Mouse (Mus musculus): ENCODE measurements around the gene L2hgdh. TPM values are rescaled to one million over a fixed set of nuclear protein-coding genes. Genes with fewer than 3 reads are reported as not detected.

L2hgdh gene
- polyA plus RNA-seq, 1 experiment: 0.05 TPM

DNA sequence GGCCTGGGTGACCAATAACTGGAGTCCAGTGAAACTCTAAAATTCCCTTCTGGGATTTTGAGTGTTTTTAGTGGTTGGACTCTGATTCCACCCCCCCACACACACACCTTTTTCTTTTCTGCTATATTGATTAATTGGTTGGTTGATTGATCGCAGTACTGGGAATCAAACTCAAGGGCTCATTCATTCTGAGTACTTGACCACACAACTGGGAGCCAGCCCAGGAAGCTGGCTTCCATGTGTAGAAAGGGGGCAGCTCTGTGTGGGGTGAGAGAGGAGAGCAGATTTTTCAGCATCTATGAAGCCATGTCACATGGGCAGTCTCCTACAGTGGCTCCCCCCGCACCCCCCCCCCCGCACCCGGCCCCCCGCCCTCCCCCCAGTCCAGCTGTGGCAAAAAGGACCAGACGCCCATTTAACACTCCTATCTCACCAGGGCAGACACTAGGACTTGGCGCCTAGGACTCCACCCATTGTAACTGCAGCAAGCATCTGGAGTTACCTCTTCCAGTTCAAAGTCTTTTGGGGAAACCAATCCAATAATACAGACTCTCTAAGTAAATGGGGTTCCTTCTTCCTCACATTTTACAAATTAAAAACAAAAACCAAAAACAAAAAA is 34.7 kb upstream of the L2hgdh start:
- H3K4me1 ChIP-seq (ENCODE audit: control insufficient read depth): peaks cover 90% of the 10 kb centered on the region

DNA sequence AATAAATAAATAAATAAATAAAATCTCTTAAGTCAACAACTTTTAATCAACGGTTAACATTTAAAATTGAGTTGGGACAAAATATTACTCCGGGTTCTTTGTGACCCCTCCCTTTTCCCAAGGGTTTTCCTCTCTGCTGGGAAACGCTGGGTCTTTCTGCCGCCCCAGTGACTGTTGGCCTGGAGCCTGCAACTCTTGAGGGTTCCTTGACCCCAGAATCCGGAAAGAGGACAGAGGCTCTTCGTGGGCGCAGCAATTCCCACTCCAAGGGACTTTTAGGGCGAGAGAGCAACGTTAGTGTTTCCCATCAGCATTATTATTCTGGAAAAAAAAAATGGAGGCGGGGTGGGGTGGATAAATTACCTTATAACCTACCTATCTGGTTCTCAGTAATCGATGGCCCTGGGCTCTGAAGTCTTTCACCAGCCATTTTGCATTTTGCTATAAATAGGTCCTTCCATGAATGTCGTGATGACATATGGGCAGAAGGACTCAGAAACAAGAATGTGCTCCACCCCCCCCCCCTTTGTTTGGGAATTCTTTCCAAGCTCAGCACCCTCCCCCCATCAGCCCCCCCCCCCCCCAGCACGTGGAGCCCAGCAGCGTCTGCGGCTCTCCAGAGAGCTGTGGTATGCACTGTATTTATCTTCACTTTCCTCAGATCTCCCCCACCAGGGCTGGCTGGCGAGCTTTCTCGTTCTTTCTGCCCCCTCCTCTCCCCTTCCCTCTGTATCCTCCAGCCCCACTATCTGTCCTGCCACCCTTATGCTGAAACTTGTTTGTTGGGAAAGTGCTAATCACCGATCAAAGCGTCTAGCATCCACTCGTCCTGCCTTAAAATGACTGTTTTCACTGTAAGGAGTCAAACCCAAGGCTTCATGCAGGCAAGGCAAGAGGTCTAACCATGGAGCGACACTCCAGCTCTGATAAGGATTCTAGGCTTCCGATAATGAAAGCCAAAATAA is 33.8 kb upstream of the L2hgdh start:
- no peaks in the 10 kb centered on the region for H3K27me3 ChIP-seq (ENCODE audit: control insufficient read depth)
- peaks cover 92% of the 10 kb centered on the region for H3K4me1 ChIP-seq (ENCODE audit: control insufficient read depth)
- peaks cover 3% of the 10 kb centered on the region for H3K9me3 ChIP-seq (ENCODE audit: control insufficient read depth, low read length)
- peak overlapping the region; percentile 59 for H3K4me3 ChIP-seq (replicated peaks)
- no peak for TF ChIP-seq TAL1 (IDR thresholded peaks at IDR 0.05; ENCODE audit: low read length)
- peak; percentile 65 for TF ChIP-seq GATA1 (IDR thresholded peaks at IDR 0.05; ENCODE audit: low read length)
- H3K36me3 ChIP-seq (ENCODE audit: control insufficient read depth): peaks cover 38% of the 10 kb centered on the region

More for the DNA sequence above, 34.7 kb upstream of the L2hgdh start:
- H3K27me3 ChIP-seq (ENCODE audit: control insufficient read depth): no peaks in the 10 kb centered on the region
- TF ChIP-seq TAL1 (IDR thresholded peaks at IDR 0.05; ENCODE audit: low read length) (peak; percentile 84), GATA1 (IDR thresholded peaks at IDR 0.05; ENCODE audit: low read length) (peak; percentile 76)
- H3K9me3 ChIP-seq (ENCODE audit: control insufficient read depth, low read length): peaks cover 3% of the 10 kb centered on the region
- H3K36me3 ChIP-seq (ENCODE audit: control insufficient read depth): peaks cover 31% of the 10 kb centered on the region
- H3K4me3 ChIP-seq (replicated peaks): peak overlapping the region; percentile 59

DNA sequence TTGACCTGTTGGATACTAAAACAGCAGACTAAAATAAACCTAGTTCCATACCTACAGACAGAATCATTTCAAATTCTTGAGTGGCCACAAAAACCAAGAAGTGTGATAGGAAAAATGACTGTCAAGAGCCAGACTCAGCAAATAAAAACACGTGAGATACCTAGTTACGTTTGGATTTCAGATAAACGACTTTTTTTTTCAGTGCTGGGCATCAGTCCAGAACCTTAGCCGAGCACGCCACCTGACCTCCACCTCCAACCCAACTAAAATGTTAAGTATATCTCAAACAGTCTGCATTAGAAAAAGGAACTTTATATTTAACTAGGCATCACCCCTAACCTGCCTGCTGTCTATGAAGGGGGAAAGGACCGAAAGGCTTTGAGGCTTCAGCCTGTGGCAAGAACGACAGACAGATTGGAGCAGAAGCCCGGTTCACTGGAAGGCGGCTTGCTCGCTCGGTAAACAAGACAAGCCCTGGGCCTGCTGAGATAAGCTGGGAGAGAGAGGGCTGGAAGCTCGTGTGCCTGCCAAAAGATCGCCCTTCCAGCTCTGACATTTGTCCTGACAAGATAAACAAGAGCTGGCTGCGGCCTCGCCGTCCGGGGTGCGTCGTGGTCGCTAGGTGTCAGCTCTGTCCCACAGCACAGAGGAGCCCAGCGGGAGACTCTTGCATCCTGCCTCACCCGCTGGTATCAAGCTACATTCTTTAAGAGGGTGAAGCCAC is 32.9 kb upstream of the L2hgdh start:
- Histone ChIP-seq H3K4me1 (ENCODE audit: control insufficient read depth) (peaks cover 84% of the 10 kb centered on the region), H3K36me3 (ENCODE audit: control insufficient read depth) (peaks cover 34% of the 10 kb centered on the region), H3K9me3 (ENCODE audit: control insufficient read depth, low read length) (peaks cover 2% of the 10 kb centered on the region)

DNA sequence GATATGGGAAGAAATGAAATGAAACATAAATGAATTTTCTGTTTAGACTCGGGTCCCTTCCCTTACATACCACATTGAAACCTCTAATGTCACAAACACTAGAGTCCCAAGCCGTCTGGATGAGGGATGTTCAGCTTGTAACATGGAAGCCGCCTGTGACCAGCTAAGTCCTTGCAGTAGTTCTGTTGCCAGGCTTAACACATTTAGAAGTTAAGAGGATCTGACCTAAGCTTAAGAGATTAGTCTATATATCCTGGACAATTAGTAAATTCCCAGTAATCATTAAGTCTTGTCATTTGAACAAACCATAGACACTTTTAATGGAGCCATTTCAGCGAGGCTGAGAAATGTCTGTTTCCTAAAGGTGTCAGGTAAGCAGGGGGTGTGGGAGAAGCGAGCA is 31.3 kb upstream of the L2hgdh start:
- Histone ChIP-seq H3K36me3 (ENCODE audit: control insufficient read depth) (peaks cover 25% of the 10 kb centered on the region), H3K4me1 (ENCODE audit: control insufficient read depth) (peaks cover 79% of the 10 kb centered on the region), H3K4me3 (replicated peaks) (no peak overlapping the region), H3K9me3 (ENCODE audit: control insufficient read depth, low read length) (no peaks in the 10 kb centered on the region), H3K27me3 (ENCODE audit: control insufficient read depth) (no peaks in the 10 kb centered on the region)
- TF ChIP-seq TAL1 (IDR thresholded peaks at IDR 0.05; ENCODE audit: low read length) (no peak), GATA1 (IDR thresholded peaks at IDR 0.05; ENCODE audit: low read length) (no peak)

More for the DNA sequence above, 32.9 kb upstream of the L2hgdh start:
- H3K4me3 ChIP-seq (replicated peaks): peak overlapping the region; percentile 59
- TF ChIP-seq GATA1 (IDR thresholded peaks at IDR 0.05; ENCODE audit: low read length): peak; percentile 96
- peak; percentile 94 for TF ChIP-seq TAL1 (IDR thresholded peaks at IDR 0.05; ENCODE audit: low read length)
- no peaks in the 10 kb centered on the region for H3K27me3 ChIP-seq (ENCODE audit: control insufficient read depth)

GRCm38 (mm10) chr12:69753936-69754335 is 29.3 kb upstream of the L2hgdh start:
- peaks cover 61% of the 10 kb centered on the region for H3K4me1 ChIP-seq (ENCODE audit: control insufficient read depth)
- peaks cover 23% of the 10 kb centered on the region for H3K36me3 ChIP-seq (ENCODE audit: control insufficient read depth)

DNA sequence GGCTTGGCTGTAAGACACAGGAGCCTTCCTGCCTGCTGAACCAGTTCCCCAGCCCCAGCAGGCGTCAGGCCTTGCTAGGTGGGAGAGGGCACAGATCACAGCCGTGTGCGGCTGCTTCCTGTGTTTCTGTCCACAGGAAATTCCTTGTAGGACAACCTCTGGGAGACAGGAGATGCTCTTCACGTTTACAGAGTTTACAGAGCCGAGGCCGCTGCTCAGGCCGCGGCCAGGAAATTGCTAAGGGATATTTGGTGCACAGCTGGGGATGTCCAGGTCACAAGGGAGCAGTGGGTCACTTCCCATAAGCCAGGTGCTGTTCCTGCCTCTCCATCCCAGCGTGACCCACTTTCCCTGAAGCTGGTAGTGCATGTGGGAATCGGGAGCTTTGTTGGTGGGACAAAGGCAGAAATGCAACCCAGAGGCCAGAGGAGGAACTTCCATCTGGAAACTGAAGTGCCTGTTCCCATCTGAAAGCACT is 27.2 kb upstream of the L2hgdh start:
- Histone ChIP-seq H3K36me3 (ENCODE audit: control insufficient read depth) (peaks cover 23% of the 10 kb centered on the region), H3K4me3 (replicated peaks) (no peak overlapping the region), H3K27me3 (ENCODE audit: control insufficient read depth) (no peaks in the 10 kb centered on the region), H3K4me1 (ENCODE audit: control insufficient read depth) (peaks cover 44% of the 10 kb centered on the region), H3K9me3 (ENCODE audit: control insufficient read depth, low read length) (no peaks in the 10 kb centered on the region)
- TF ChIP-seq GATA1 (IDR thresholded peaks at IDR 0.05; ENCODE audit: low read length) (no peak), TAL1 (IDR thresholded peaks at IDR 0.05; ENCODE audit: low read length) (no peak)

More at GRCm38 (mm10) chr12:69753936-69754335, 29.3 kb upstream of the L2hgdh start:
- H3K9me3 ChIP-seq (ENCODE audit: control insufficient read depth, low read length): no peaks in the 10 kb centered on the region
- no peaks in the 10 kb centered on the region for H3K27me3 ChIP-seq (ENCODE audit: control insufficient read depth)
- no peak overlapping the region for H3K4me3 ChIP-seq (replicated peaks)
- TF ChIP-seq TAL1 (IDR thresholded peaks at IDR 0.05; ENCODE audit: low read length) (no peak), GATA1 (IDR thresholded peaks at IDR 0.05; ENCODE audit: low read length) (no peak)

- Histone ChIP-seq H3K4me1 (ENCODE audit: control insufficient read depth) (peaks cover 7% of the 10 kb centered on the region), H3K9me3 (ENCODE audit: control insufficient read depth, low read length) (no peaks in the 10 kb centered on the region), H3K4me3 (replicated peaks) (no peak overlapping the region), H3K36me3 (ENCODE audit: control insufficient read depth) (peaks cover 28% of the 10 kb centered on the region), H3K27me3 (ENCODE audit: control insufficient read depth) (no peaks in the 10 kb centered on the region)
- TF ChIP-seq GATA1 (IDR thresholded peaks at IDR 0.05; ENCODE audit: low read length) (no peak), TAL1 (IDR thresholded peaks at IDR 0.05; ENCODE audit: low read length) (no peak)
Observed at GRCm38 (mm10) chr12:69744138-69744537, 19.5 kb upstream of the L2hgdh start.

DNA sequence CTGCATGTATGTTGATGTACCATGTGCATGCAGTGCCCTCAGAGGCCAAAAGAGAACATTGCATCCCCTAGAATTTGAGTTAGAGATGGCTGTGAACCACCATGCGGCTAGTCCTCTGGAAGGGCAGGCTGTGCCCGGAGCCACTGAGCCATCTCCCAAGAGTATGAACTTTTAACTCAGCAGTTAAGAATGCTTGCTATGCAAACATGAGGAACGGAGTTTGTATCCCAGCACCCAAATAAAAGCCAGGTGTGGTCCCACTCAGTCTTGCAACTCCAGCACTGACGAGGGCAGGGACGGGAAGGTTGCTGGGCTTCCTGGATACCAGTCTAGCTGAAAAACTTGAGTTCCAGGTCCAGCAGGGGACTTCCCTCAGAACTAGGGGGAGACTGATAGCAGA is 17.3 kb upstream of the L2hgdh start:
- H3K9me3 ChIP-seq (ENCODE audit: control insufficient read depth, low read length): no peaks in the 10 kb centered on the region
- TF ChIP-seq GATA1 (IDR thresholded peaks at IDR 0.05; ENCODE audit: low read length) (no peak), TAL1 (IDR thresholded peaks at IDR 0.05; ENCODE audit: low read length) (no peak)
- H3K27me3 ChIP-seq (ENCODE audit: control insufficient read depth): no peaks in the 10 kb centered on the region

More for the DNA sequence above, 17.3 kb upstream of the L2hgdh start:
- Histone ChIP-seq H3K4me3 (replicated peaks) (no peak overlapping the region), H3K4me1 (ENCODE audit: control insufficient read depth) (peaks cover 5% of the 10 kb centered on the region), H3K36me3 (ENCODE audit: control insufficient read depth) (peaks cover 26% of the 10 kb centered on the region)

All from erythroblast, embryonic 14.5 days (primary cell).